Mouse (Mus musculus) effector memory CD4-positive, alpha-beta T cell, adult 7 months (primary cell): ENCODE data around the gene Rprm. TPM values are rescaled to one million over a fixed set of nuclear protein-coding genes. Genes with fewer than 3 reads are reported as not detected.

Source experiments
- polyA plus RNA-seq: library from polyadenylated mRNA; unstranded; fragments of 100-300 nt; shearing (Covaris generic); gene quantifications from one replicate; pipeline ENCODE4 v1.2.1, GENCODE M21; 2017

The Rprm gene
- not detected for polyA plus RNA-seq

DNA sequence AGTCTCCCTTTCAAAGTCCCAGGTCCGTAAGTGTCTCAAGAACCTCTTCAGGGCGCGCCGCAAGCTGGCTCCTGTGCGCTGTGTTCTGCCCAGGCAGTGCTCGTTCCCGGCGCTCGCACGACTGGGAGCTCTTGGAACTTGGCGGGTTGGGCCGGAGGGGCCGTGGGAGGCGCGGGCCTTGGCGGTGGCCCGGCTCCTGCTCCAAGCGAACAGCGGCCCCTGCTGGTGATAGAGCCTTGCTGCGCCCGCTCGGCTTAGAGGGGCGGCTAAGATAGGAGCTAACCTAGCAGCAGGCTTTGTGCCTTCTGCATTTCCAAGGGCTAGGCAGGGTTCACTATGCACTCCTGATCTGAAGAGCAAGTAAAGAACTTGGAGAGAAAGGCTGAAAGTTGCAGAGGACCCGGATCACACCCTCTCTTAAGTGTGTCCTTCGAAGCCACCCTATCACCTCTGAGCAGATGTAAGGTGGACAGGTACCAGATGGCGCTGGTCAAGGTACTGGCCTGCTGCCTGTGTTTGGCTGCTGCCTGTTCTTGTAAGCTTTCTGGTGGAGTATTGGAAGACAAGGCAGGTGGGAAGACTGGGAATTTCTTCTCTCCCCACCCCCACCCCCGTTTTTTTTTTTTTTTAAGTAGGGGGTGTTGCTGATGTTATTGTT lies at the start of gene Rprm:
Rprm (minus strand) TSS at position 123 of the 658 bp plus-strand sequence.

